Mouse (Mus musculus) layer of hippocampus, adult 9-11 months (tissue): ENCODE measurements at regions not wholly inside any gene's neighbourhood (a gene's known extent, or its start where the extent isn't known, plus 50 kb on each side); places are given as distances from the start of the nearest gene placed in this dataset.

Experiments used
- DNase-seq: peaks from one replicate; pipeline ENCODE4 v3.0.0; 2022

GRCm38 (mm10) chr12:106618684-106619083 lies 608.7 kb downstream of the Vrk1 start:
- peak; percentile 38 for DNase-seq

- no peak for DNase-seq
Measured at GRCm38 (mm10) chr12:106626786-106627185, 616.8 kb downstream of the Vrk1 start.

GRCm38 (mm10) chr12:106632566-106632965 lies 622.5 kb downstream of the Vrk1 start:
- DNase-seq, result no peak

- no peak for DNase-seq
Measured at GRCm38 (mm10) chr12:106633096-106633495, 623.1 kb downstream of the Vrk1 start.

- DNase-seq, result peak; percentile 44
Measured at GRCm38 (mm10) chr12:106658317-106658716, 648.3 kb downstream of the Vrk1 start.

- no peak for DNase-seq
Measured at GRCm38 (mm10) chr12:106673232-106673766, 663.3 kb downstream of the Vrk1 start.

GRCm38 (mm10) chr12:106674741-106675140 lies 664.7 kb downstream of the Vrk1 start:
- no peak for DNase-seq

- no peak for DNase-seq
Measured at GRCm38 (mm10) chr12:106676136-106676535, 666.1 kb downstream of the Vrk1 start.

- DNase-seq, result no peak
Measured at GRCm38 (mm10) chr12:106676566-106676965, 666.5 kb downstream of the Vrk1 start.

- peak; percentile 65 for DNase-seq
Measured at GRCm38 (mm10) chr12:106685986-106686385, 676.0 kb downstream of the Vrk1 start.

- DNase-seq, result peak; percentile 10
Measured at GRCm38 (mm10) chr12:106687751-106688150, 677.7 kb downstream of the Vrk1 start.

- DNase-seq, result no peak
Measured at GRCm38 (mm10) chr12:106688156-106688740, 678.2 kb downstream of the Vrk1 start.

- DNase-seq, result no peak
Measured at GRCm38 (mm10) chr12:106702958-106703357, 692.9 kb downstream of the Vrk1 start.

- no peak for DNase-seq
Measured at GRCm38 (mm10) chr12:106721271-106722009, 711.4 kb downstream of the Vrk1 start.

GRCm38 (mm10) chr12:106722010-106722362 lies 712.0 kb downstream of the Vrk1 start:
- DNase-seq, result no peak

- DNase-seq, result no peak
Measured at GRCm38 (mm10) chr12:106722761-106723160, 712.7 kb downstream of the Vrk1 start.

GRCm38 (mm10) chr12:106726920-106727319 lies 716.9 kb downstream of the Vrk1 start:
- DNase-seq, result no peak

GRCm38 (mm10) chr12:106727486-106727885 lies 717.5 kb downstream of the Vrk1 start:
- DNase-seq, result no peak

GRCm38 (mm10) chr12:106729686-106730085 lies 719.7 kb downstream of the Vrk1 start:
- DNase-seq, result no peak

GRCm38 (mm10) chr12:106732108-106732857 lies 722.3 kb downstream of the Vrk1 start:
- peak; percentile 14 for DNase-seq

GRCm38 (mm10) chr12:106748765-106749164 lies 738.7 kb downstream of the Vrk1 start:
- DNase-seq, result no peak

GRCm38 (mm10) chr12:106763552-106763951 lies 724.9 kb upstream of the 3110018I06Rik start:
- no peak for DNase-seq

GRCm38 (mm10) chr12:106764516-106764915 lies 723.9 kb upstream of the 3110018I06Rik start:
- no peak for DNase-seq

- no peak for DNase-seq
Measured at GRCm38 (mm10) chr12:106773536-106773935, 714.9 kb upstream of the 3110018I06Rik start.
